Mouse (Mus musculus) heart, postnatal 0 days (tissue): Measurements from ENCODE around the gene Ggt5. TPM values are rescaled to one million over a fixed set of nuclear protein-coding genes. Genes with fewer than 3 reads are reported as not detected.

Experiments used
- ATAC-seq: fragments of 200-750 bp; cut with Nextera tagmentation; 2 replicates; pipeline ENCODE4 v1.8.0; 2017; ENCODE audit warnings: low read depth, moderate number of reproducible peaks, moderate library complexity; ENCODE audit not compliant: insufficient read depth
- DNase-seq: peaks from one replicate; pipeline ENCODE4 v3.0.0-alpha.2; 2016; ENCODE audit warnings: low spot score
- H3K27ac ChIP-seq: fragments of 300-500 bp; sonication (generic); 2 replicates; pipeline ENCODE4 v1.5.1; 2014; ENCODE audit warnings: low read depth, mild to moderate bottlenecking
- H3K27me3 ChIP-seq: fragments of 300-500 bp; sonication (generic); 2 replicates; pipeline ENCODE4 v1.6.1; 2014; ENCODE audit warnings: low read length, mixed read lengths; ENCODE audit not compliant: control insufficient read depth, insufficient read depth
- H3K36me3 ChIP-seq: fragments of 300-500 bp; sonication (generic); replicated peaks from 2 replicates; pipeline ENCODE4 v1.6.1; 2014; ENCODE audit warnings: low read length, mixed read lengths; ENCODE audit not compliant: control insufficient read depth, insufficient read depth
- H3K4me1 ChIP-seq: fragments of 300-500 bp; sonication (generic); 2 replicates; pipeline ENCODE4 v1.6.1; 2014; ENCODE audit warnings: antibody characterized with exemption; ENCODE audit not compliant: control insufficient read depth, insufficient read depth
- H3K4me2 ChIP-seq: fragments of 300-500 bp; sonication (generic); 2 replicates; pipeline ENCODE4 v1.6.1; 2014; ENCODE audit warnings: low read depth, mild to moderate bottlenecking, low read length, moderate library complexity
- H3K4me3 ChIP-seq: fragments of 300-500 bp; sonication (generic); 2 replicates; pipeline ENCODE4 v1.5.1; 2014; ENCODE audit warnings: low read depth, low read length
- H3K9ac ChIP-seq: fragments of 300-500 bp; sonication (generic); replicated peaks from 2 replicates; pipeline ENCODE4 v1.6.1; 2014; ENCODE audit warnings: low read depth, low read length, mixed read lengths
- H3K9me3 ChIP-seq: fragments of 300-500 bp; sonication (generic); replicated peaks from 2 replicates; pipeline ENCODE4 v1.6.1; 2016; ENCODE audit warnings: low read length; ENCODE audit not compliant: control insufficient read depth
- CTCF ChIP-seq: IDR thresholded peaks from 2 replicates; pipeline ENCODE4 v1.5.1; 2016; ENCODE audit warnings: antibody characterized with exemption, control low read depth, low read depth
- EP300 ChIP-seq: IDR thresholded peaks from 2 replicates; pipeline ENCODE4 v1.6.1; 2016; ENCODE audit warnings: antibody characterized with exemption, low read depth
- WGBS: fragments of 180-500 bp; shearing (Covaris S2); extraction: QIAGEN DNeasy Blood & Tissue Kit; methylation state at CpG from one replicate; pipeline ENCODE4 v1.1.7; 2014; 5-methylcytosine and 5-hydroxymethylcytosine counted together
- polyA plus RNA-seq: library from polyadenylated mRNA; unstranded; fragments of >200 nt; fragmentation: Nextera tagmentation; extraction: Ambion mirVana; gene quantifications from 2 replicates; pipeline ENCODE4 v1.2.1, GENCODE M21; 2015
- total RNA-seq: library from RNA; depleted of rRNA; stranded (reverse); fragments of >200 nt; gene quantifications from 2 replicates; pipeline ENCODE4 v1.2.3, GENCODE M21; 2014; ENCODE audit warnings: low replicate concordance

Ggt5 gene
- total and polyA plus RNA-seq, 2 experiments from 2014 or later, result 6.7 to 53.4 TPM

DNA sequence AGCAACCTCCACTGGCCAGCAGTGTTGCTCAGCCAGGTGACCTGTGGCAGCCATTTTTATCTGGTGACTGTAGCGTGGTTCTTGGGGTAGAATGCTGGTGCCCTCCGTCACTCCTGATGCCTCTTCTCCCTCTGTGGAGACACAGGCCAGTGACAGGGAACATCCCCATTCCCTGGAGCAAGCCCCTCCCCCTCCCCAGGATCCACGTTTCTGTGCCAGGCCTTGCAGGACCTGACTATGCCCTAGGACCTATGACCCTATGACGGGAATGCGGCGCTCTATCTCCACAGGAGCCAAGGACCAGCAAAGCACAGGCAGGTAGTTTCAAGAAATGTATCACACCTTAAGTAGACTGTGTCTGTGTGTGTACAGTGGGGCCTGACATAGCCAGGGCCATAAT is 59.0 kb downstream of the Ggt5 start:
- ATAC-seq (no peak), DNase-seq (no peak)
- no peak for TF ChIP-seq CTCF
- no peak for TF ChIP-seq EP300
- Histone ChIP-seq H3K4me1 (peaks cover 12% of the 10 kb centered on the region), H3K9me3 (no peaks in the 10 kb centered on the region), H3K27me3 (no peaks in the 10 kb centered on the region), H3K27ac (peak overlapping the region; percentile 94), H3K36me3 (peaks cover 44% of the 10 kb centered on the region), H3K9ac (no peak overlapping the region), H3K4me3 (no peak overlapping the region), H3K4me2 (no peak overlapping the region)
- WGBS, result 92% methylated on average over 6 of the region's 6 CpGs

DNA sequence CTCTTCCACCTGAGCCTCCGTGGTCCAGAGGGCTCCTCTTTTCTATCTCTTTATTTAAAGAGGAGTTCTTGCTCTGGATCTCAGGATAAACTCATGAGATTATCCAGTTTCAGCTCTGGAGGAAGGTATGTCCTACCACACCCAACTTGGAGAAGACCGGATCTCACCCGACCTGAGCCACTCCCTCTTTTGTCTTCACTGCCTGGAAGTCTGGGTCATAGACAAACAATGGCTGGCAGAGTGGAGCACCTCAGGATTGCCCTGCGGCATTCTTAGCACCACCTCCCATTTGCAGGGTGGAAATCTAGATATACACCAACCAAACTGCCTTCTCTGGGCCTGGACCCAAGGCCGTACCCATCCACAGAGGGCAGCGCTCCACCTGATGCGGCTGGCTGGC is 59.9 kb downstream of the Ggt5 start:
- Histone ChIP-seq H3K9me3 (no peaks in the 10 kb centered on the region), H3K36me3 (peaks cover 54% of the 10 kb centered on the region), H3K27me3 (no peaks in the 10 kb centered on the region), H3K9ac (no peak overlapping the region), H3K4me3 (no peak overlapping the region), H3K4me1 (peaks cover 6% of the 10 kb centered on the region), H3K27ac (no peak overlapping the region), H3K4me2 (no peak overlapping the region)
- TF ChIP-seq CTCF (no peak), EP300 (no peak)
- DNase-seq (no peak), ATAC-seq (no peak)
- WGBS, result 85% methylated on average over 7 of the region's 7 CpGs

DNA sequence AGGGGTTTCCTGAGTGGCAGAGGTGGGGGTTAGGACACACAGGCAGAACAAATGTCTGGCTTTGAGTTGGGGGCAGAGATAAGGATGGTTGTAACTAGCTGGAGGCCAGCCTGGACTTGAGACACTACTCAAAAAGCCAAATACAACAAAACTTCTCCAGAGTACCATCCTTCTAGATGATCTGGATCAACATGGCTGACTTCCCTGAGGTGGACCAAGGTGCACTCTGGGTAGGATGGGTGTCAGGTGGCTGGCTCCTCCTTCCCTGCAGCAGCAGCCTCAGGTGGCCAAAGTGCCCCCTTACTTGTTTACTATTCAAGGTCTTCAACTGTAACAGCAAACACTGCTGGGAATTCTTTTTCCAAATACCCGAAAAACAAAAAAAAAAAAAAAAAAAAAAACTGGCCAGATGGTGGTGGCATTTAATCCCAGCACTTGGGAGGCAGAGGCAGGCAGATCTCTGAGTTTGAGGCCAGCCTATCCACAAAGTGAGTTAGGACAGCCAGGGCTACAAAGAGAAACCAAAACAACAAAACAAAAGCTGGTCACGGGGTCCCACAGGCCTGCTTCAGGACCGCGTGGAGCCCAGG is 60.4 kb downstream of the Ggt5 start:
- TF ChIP-seq CTCF (no peak), EP300 (no peak)
- Histone ChIP-seq H3K27ac (no peak overlapping the region), H3K4me1 (peaks cover 6% of the 10 kb centered on the region), H3K36me3 (peaks cover 59% of the 10 kb centered on the region), H3K9ac (no peak overlapping the region), H3K4me2 (no peak overlapping the region), H3K9me3 (no peaks in the 10 kb centered on the region), H3K27me3 (no peaks in the 10 kb centered on the region), H3K4me3 (no peak overlapping the region)
- DNase-seq (no peak), ATAC-seq (no peak)
- 90% methylated on average over 4 of the region's 4 CpGs for WGBS

DNA sequence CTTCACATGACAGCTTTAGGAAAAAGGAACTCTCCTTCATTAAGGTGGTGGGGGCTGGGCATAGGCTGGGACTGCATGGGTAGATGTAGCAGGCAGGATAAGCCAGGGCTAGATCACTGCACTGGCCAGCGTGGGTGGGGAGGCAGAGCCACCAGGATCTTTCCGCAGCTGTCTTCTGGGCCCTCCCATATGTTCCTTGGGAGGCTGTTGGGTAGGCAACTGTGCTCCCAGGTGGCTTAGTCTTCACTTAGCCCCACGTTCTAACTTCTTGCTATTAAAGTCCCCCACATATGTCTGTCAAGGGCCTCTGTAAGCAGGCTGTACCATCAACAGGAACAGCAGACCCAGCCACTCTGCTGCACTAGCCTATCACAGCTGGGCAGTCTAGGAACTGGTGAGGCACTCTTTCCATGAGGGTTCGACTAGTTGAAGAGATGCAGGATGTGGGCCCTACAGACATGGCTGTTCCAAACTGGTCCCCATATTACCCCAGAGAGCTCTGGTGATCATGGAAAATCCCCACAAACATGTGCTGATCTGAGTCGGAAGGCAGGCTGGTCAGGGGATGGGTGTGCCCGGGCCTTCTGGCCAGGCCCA is 61.3 kb downstream of the Ggt5 start:
- Histone ChIP-seq H3K27me3 (no peaks in the 10 kb centered on the region), H3K36me3 (peaks cover 68% of the 10 kb centered on the region), H3K27ac (no peak overlapping the region), H3K9me3 (no peaks in the 10 kb centered on the region), H3K4me3 (no peak overlapping the region), H3K9ac (no peak overlapping the region), H3K4me2 (no peak overlapping the region), H3K4me1 (peaks cover 6% of the 10 kb centered on the region)
- WGBS, result 82% methylated on average over 6 of the region's 6 CpGs
- DNase-seq (no peak), ATAC-seq (no peak)
- TF ChIP-seq CTCF (no peak), EP300 (no peak)

DNA sequence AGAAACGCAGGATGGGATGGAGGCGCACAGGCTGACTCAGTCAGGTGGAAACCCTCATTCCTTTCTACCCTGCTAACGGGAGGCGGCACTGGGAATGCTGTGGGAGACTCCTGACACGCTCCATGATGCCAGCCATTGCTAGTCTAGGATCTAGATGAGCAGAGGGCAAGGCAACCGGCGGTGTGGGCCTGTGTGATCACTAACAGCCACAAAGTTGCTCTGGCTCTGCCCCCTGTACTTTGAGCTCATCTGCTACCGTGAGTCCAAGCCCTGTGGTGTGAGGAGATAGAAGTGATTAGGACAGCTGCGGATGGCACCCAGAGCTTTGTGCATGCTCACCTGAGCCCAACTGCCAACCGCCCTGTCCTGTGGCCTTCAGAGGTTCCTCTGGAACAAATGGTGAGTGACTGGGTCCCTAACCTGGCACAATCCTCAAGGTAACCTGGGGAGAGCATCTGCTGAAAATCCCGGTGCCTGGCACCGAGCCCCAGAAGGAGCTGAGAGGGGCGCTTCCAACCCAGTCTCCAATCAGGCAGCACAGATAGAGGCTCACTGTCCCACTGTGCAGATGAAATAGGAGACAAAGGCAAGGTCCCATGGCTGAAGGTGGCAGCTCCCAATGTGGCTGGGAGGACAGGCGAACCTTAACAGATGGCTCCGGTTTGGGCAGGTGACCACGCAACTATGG is 62.4 kb downstream of the Ggt5 start:
- Histone ChIP-seq H3K27me3 (no peaks in the 10 kb centered on the region), H3K27ac (no peak overlapping the region), H3K4me2 (no peak overlapping the region), H3K36me3 (peaks cover 79% of the 10 kb centered on the region), H3K4me1 (peaks cover 6% of the 10 kb centered on the region), H3K9ac (no peak overlapping the region), H3K9me3 (no peaks in the 10 kb centered on the region), H3K4me3 (no peak overlapping the region)
- ATAC-seq (no peak), DNase-seq (no peak)
- no peak for TF ChIP-seq EP300
- no peak for TF ChIP-seq CTCF
- 92% methylated on average over 16 of the region's 16 CpGs for WGBS
